Mouse (Mus musculus) lung, postnatal 14 days (tissue): ENCODE measurements at regions not wholly inside any gene's neighbourhood (a gene's known extent, or its start where the extent isn't known, plus 50 kb on each side); places are given as distances from the start of the nearest gene placed in this dataset.
A peak's percentile ranks its signal among the peaks of the same experiment; 100 is the strongest.

Experiments used
- DNase-seq: peaks from one replicate; pipeline ENCODE4 v3.0.0; 2021

- no peak for DNase-seq
These were observed 82.9 kb downstream of the Postn start for GRCm38 (mm10) chr3:54443791-54444190.

- DNase-seq, result no peak
These were observed 86.0 kb downstream of the Postn start for GRCm38 (mm10) chr3:54446889-54447288.

- no peak for DNase-seq
These were observed 96.5 kb downstream of the Postn start for GRCm38 (mm10) chr3:54457416-54457815.

- DNase-seq, result no peak
These were observed 100.5 kb downstream of the Postn start for GRCm38 (mm10) chr3:54461366-54461765.

- no peak for DNase-seq
These were observed 105.2 kb downstream of the Postn start for GRCm38 (mm10) chr3:54466097-54466496.

GRCm38 (mm10) chr3:54474209-54474608, 113.3 kb downstream of the Postn start:
- no peak for DNase-seq

- no peak for DNase-seq
These were observed 115.0 kb downstream of the Postn start for GRCm38 (mm10) chr3:54475879-54476278.

- DNase-seq, result peak; percentile 11
These were observed 117.1 kb downstream of the Postn start for GRCm38 (mm10) chr3:54477986-54478385.

- no peak for DNase-seq
These were observed 119.3 kb downstream of the Postn start for GRCm38 (mm10) chr3:54480251-54480650.

GRCm38 (mm10) chr3:54487346-54487745, 126.4 kb downstream of the Postn start:
- DNase-seq, result no peak

- no peak for DNase-seq
These were observed 126.9 kb downstream of the Postn start for GRCm38 (mm10) chr3:54487844-54488243.

- DNase-seq, result no peak
These were observed 129.5 kb downstream of the Postn start for GRCm38 (mm10) chr3:54490249-54490900.

- DNase-seq, result no peak
These were observed 132.7 kb downstream of the Postn start for GRCm38 (mm10) chr3:54493567-54493966.

- DNase-seq, result no peak
These were observed 144.1 kb downstream of the Postn start for GRCm38 (mm10) chr3:54504997-54505396.

- no peak for DNase-seq
These were observed 146.7 kb downstream of the Postn start for GRCm38 (mm10) chr3:54507575-54507974.

- no peak for DNase-seq
These were observed 148.0 kb downstream of the Postn start for GRCm38 (mm10) chr3:54508906-54509305.

GRCm38 (mm10) chr3:54517251-54517650, 156.3 kb downstream of the Postn start:
- no peak for DNase-seq

- DNase-seq, result no peak
These were observed 161.8 kb downstream of the Postn start for GRCm38 (mm10) chr3:54522716-54523115.

- DNase-seq, result no peak
These were observed 165.7 kb downstream of the Postn start for GRCm38 (mm10) chr3:54526618-54527017.

GRCm38 (mm10) chr3:54528292-54528691, 164.3 kb upstream of the Supt20 start:
- DNase-seq, result no peak

- DNase-seq, result no peak
These were observed 162.4 kb upstream of the Supt20 start for GRCm38 (mm10) chr3:54530251-54530650.

GRCm38 (mm10) chr3:54535361-54535760, 157.2 kb upstream of the Supt20 start:
- DNase-seq, result no peak

- DNase-seq, result no peak
These were observed 154.6 kb upstream of the Supt20 start for GRCm38 (mm10) chr3:54538055-54538454.

- no peak for DNase-seq
These were observed 152.0 kb upstream of the Supt20 start for GRCm38 (mm10) chr3:54540540-54541080.

- DNase-seq, result no peak
These were observed 151.2 kb upstream of the Supt20 start for GRCm38 (mm10) chr3:54541389-54541788.
